Comparison of ENCODE assay signal across 8 mouse cellular contexts in the genomic region with DNA sequence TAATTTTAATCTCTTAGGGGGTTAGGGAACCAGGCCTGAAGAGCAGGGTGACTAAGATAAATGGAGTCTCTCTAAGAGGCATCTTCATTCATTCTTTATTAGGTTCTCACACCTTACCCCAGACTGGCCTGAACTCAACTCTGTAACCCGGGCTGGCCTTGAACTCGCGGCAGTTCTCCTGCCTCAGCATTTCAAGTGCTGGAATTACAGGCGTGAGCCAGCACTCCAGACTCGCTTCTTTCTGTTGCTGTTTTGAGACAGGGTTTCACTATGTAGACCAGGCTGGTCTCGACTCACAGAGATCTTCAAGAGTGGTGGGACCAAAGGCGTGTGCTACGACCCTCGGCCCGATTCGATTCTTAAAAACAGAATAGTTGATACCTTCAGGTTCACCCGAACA. TPM values are rescaled to one million over a fixed set of nuclear protein-coding genes. Genes with fewer than 3 reads are reported as not detected.
A peak's percentile ranks its signal among the peaks of the same experiment; 100 is the strongest.
DNase-seq lines count a peak whose midpoint lies in the region; ATAC-seq and TF ChIP-seq lines count a peak whose summit lies in the region.
"Had no signal": no experiment of that assay in that cellular context is flagged by ENCODE, and none has a peak within 500 bp of the region (broad histone marks: within the 10 kb centered on the region; RNA-seq: fewer than 3 reads in every experiment).

No protein-coding gene starts in this region.

- ATAC-seq in heart, postnatal 0 days (ENCODE audit: insufficient read depth, low read depth): no peak
- peak; percentile 10; the same call in 1 of the 2 replicates for ATAC-seq in neural tube, embryonic 12.5 days (ENCODE audit: low FRiP score, low read depth)

- WGBS in heart, postnatal 0 days: 19% methylated on average over 12 of the region's 12 CpGs
- 7% methylated on average over 12 of the region's 12 CpGs for WGBS in liver, adult 2 months
- 24% methylated on average over 12 of the region's 12 CpGs for WGBS in neural tube, embryonic 12.5 days

- TF ChIP-seq POLR2A in liver, adult 2 months (IDR thresholded peaks at IDR 0.05; ENCODE audit: extremely low read depth, insufficient read depth, low read length): no peak

- 0 out of 2 replicates have a peak, but pooled peaks cover 6% of the 10 kb centered on the region for H3K27me3 ChIP-seq in heart, postnatal 0 days (ENCODE audit: control insufficient read depth, insufficient read depth, low read length)
- no peaks in the 10 kb centered on the region for H3K27me3 ChIP-seq in liver, adult 2 months (ENCODE audit: control insufficient read depth, insufficient read depth, low read length)
- 0 out of 2 replicates have a peak, but pooled peaks cover 5% of the 10 kb centered on the region for H3K27me3 ChIP-seq in neural tube, embryonic 12.5 days (replicated peaks)

- H3K4me1 ChIP-seq in heart, postnatal 0 days (ENCODE audit: control insufficient read depth, insufficient read depth): peaks cover 8% of the 10 kb centered on the region
- H3K4me1 ChIP-seq in liver, adult 2 months (ENCODE audit: control insufficient read depth, insufficient read depth, low read length): peaks cover 13% of the 10 kb centered on the region
- peaks cover 17% of the 10 kb centered on the region for H3K4me1 ChIP-seq in neural tube, embryonic 12.5 days

- peaks cover 3% of the 10 kb centered on the region; the same call in 1 of the 2 replicates for H3K79me2 ChIP-seq in liver, adult 2 months (ENCODE audit: control insufficient read depth, insufficient read depth, low read length)

- intact Hi-C loops in left cerebral cortex, postnatal 25 days (cut with DNase I): no loop called here

- H3K9me3 ChIP-seq in heart, postnatal 0 days (replicated peaks; ENCODE audit: control insufficient read depth, low read length): no peaks in the 10 kb centered on the region
- no peaks in the 10 kb centered on the region for H3K9me3 ChIP-seq in neural tube, embryonic 12.5 days

- TF ChIP-seq EP300 in heart, postnatal 0 days (IDR thresholded peaks at IDR 0.05; ENCODE audit: low read depth): no peak

- peak overlapping the region; percentile 82 for H3K9ac ChIP-seq in heart, postnatal 0 days (replicated peaks; ENCODE audit: low read depth, low read length)
- H3K9ac ChIP-seq in liver, adult 2 months (ENCODE audit: low read depth, low read length): peak overlapping the region; percentile 85
- peak overlapping the region; percentile 75 for H3K9ac ChIP-seq in neural tube, embryonic 12.5 days

- no peak for TF ChIP-seq CTCF in heart, postnatal 0 days (IDR thresholded peaks at IDR 0.05; ENCODE audit: low read depth)
- no peak for TF ChIP-seq CTCF in liver, adult 2 months (IDR thresholded peaks at IDR 0.05; ENCODE audit: low read depth, low read length)

- H3K4me2 ChIP-seq in heart, postnatal 0 days (ENCODE audit: low read depth, low read length): peak overlapping the region; percentile 73
- peak overlapping the region; percentile 77 for H3K4me2 ChIP-seq in neural tube, embryonic 12.5 days (replicated peaks)

- H3K27ac ChIP-seq in heart, postnatal 0 days (ENCODE audit: low read depth): peak overlapping the region; percentile 83
- peak overlapping the region; percentile 94 for H3K27ac ChIP-seq in liver, adult 2 months (replicated peaks; ENCODE audit: insufficient read depth, low read depth, low read length)
- H3K27ac ChIP-seq in neural tube, embryonic 12.5 days: peak overlapping the region; percentile 67; the same call in 1 of the 2 replicates

- H3K36me3 ChIP-seq in heart, postnatal 0 days (replicated peaks; ENCODE audit: control insufficient read depth, insufficient read depth, low read length): peaks cover 24% of the 10 kb centered on the region
- H3K36me3 ChIP-seq in liver, adult 2 months (ENCODE audit: control insufficient read depth, insufficient read depth, low read length): peaks cover 16% of the 10 kb centered on the region
- peaks cover 26% of the 10 kb centered on the region for H3K36me3 ChIP-seq in neural tube, embryonic 12.5 days

- DNase-seq in spleen, postnatal 4 days (ENCODE audit: low spot score in 2 of 2): peak; percentile 58 to 76
- DNase-seq in spleen, postnatal 36 days (ENCODE audit: low spot score in 2 of 2): no peak
- DNase-seq in cerebellum, postnatal 10 days: peak; percentile 56 to 57
- DNase-seq in heart, postnatal 0 days (ENCODE audit: low spot score): no peak
- DNase-seq in liver, adult 2 months (ENCODE audit: extremely low read depth, low read depth, low spot score): peak; percentile 54
- DNase-seq in left cerebral cortex, postnatal 25 days (ENCODE audit: low spot score in 2 of 2): no peak

- H3K4me3 ChIP-seq in heart, postnatal 0 days (ENCODE audit: low read depth, low read length): peak overlapping the region; percentile 97
- H3K4me3 ChIP-seq in liver, adult 2 months (ENCODE audit: insufficient read depth, low read depth, low read length): peak overlapping the region; percentile 83
- H3K4me3 ChIP-seq in neural tube, embryonic 12.5 days: peak overlapping the region; percentile 71

RNA-seq across cellular contexts. Expression of a gene that starts 1.3 kb away (rescaled TPM):
- 35.1 and 38.9 TPM in 2 replicates for total RNA-seq in heart, postnatal 0 days (2014; rRNA removed; ENCODE audit: low replicate concordance)
- 22.3 and 25.6 TPM in 2 replicates for polyA plus RNA-seq in heart, postnatal 0 days (2015; fragmentation: Nextera tagmentation; extraction: Ambion mirVana)
- total RNA-seq in liver, adult 2 months (2014; rRNA removed): 60.1 and 60.5 TPM in 2 replicates
- 56.6 and 56.9 TPM in 2 replicates for polyA plus RNA-seq in liver, adult 2 months (2012; rRNA removed)
- polyA plus RNA-seq in neural tube, embryonic 12.5 days (2016; fragmentation: Nextera tagmentation; extraction: Ambion mirVana): 80.1 and 83.8 TPM in 2 replicates
- 10 to 100 TPM; 94.3 to 95.5 TPM for total RNA-seq in left cerebral cortex, postnatal 25 days (2021)

RNA-seq across cellular contexts. Expression of a gene that starts 2.7 kb away (rescaled TPM):
- total RNA-seq in heart, postnatal 0 days (2014; rRNA removed; ENCODE audit: low replicate concordance): 9.3 and 10.2 TPM in 2 replicates
- 2.8 and 3.6 TPM in 2 replicates for polyA plus RNA-seq in heart, postnatal 0 days (2015; fragmentation: Nextera tagmentation; extraction: Ambion mirVana)
- total RNA-seq in liver, adult 2 months (2014; rRNA removed): 5.8 and 7.1 TPM in 2 replicates
- 3.3 and 3.4 TPM in 2 replicates for polyA plus RNA-seq in liver, adult 2 months (2012; rRNA removed)
- polyA plus RNA-seq in neural tube, embryonic 12.5 days (2016; fragmentation: Nextera tagmentation; extraction: Ambion mirVana): 7.5 and 7.9 TPM in 2 replicates
- 10 to 100 TPM; 24.4 to 27.4 TPM for total RNA-seq in left cerebral cortex, postnatal 25 days (2021)

RNA-seq across cellular contexts. Expression of a gene that starts 21.9 kb away (rescaled TPM):
- total RNA-seq in heart, postnatal 0 days (2014; rRNA removed; ENCODE audit: low replicate concordance): 7.1 and 17.0 TPM in 2 replicates
- 0.38 and 2.0 TPM in 2 replicates for polyA plus RNA-seq in heart, postnatal 0 days (2015; fragmentation: Nextera tagmentation; extraction: Ambion mirVana)
- not detected in 2 replicates for total RNA-seq in liver, adult 2 months (2014; rRNA removed)
- polyA plus RNA-seq in liver, adult 2 months (2012; rRNA removed): not detected in 2 replicates
- polyA plus RNA-seq in neural tube, embryonic 12.5 days (2016; fragmentation: Nextera tagmentation; extraction: Ambion mirVana): 0.30 and 6.2 TPM in 2 replicates
- total RNA-seq in left cerebral cortex, postnatal 25 days (2021): not detected
- polyA plus RNA-seq: frontal cortex, adult 2 months had no signal

RNA-seq across cellular contexts. Expression of a gene that starts 36.7 kb away (rescaled TPM):
- 19.8 and 28.4 TPM in 2 replicates for total RNA-seq in heart, postnatal 0 days (2014; rRNA removed; ENCODE audit: low replicate concordance)
- polyA plus RNA-seq in heart, postnatal 0 days (2015; fragmentation: Nextera tagmentation; extraction: Ambion mirVana): 5.6 and 6.0 TPM in 2 replicates
- 10.2 and 15.1 TPM in 2 replicates for total RNA-seq in liver, adult 2 months (2014; rRNA removed)
- polyA plus RNA-seq in liver, adult 2 months (2012; rRNA removed): 11.8 and 12.0 TPM in 2 replicates
- polyA plus RNA-seq in neural tube, embryonic 12.5 days (2016; fragmentation: Nextera tagmentation; extraction: Ambion mirVana): 14.5 and 16.7 TPM in 2 replicates
- total RNA-seq in left cerebral cortex, postnatal 25 days (2021): 10 to 100 TPM; 30.9 to 31.1 TPM

RNA-seq across cellular contexts. Expression of a gene that starts 58.0 kb away (rescaled TPM):
- total RNA-seq in heart, postnatal 0 days (2014; rRNA removed; ENCODE audit: low replicate concordance): not detected in 2 replicates
- polyA plus RNA-seq in heart, postnatal 0 days (2015; fragmentation: Nextera tagmentation; extraction: Ambion mirVana): 0.05 and 0.10 TPM in 2 replicates
- not detected in 2 replicates for total RNA-seq in liver, adult 2 months (2014; rRNA removed)
- not detected in 2 replicates for polyA plus RNA-seq in liver, adult 2 months (2012; rRNA removed)
- polyA plus RNA-seq in neural tube, embryonic 12.5 days (2016; fragmentation: Nextera tagmentation; extraction: Ambion mirVana): 1.2 and 2.2 TPM in 2 replicates
- total RNA-seq in left cerebral cortex, postnatal 25 days (2021): 1 to 10 TPM; 2.7 TPM

Comparison
In these comparisons a context has a peak if more than half of its experiments do, and no peak if none do; other contexts are left out.
1. DNase-seq: peak in spleen, postnatal 4 days (2 of 2), cerebellum, postnatal 10 days (2 of 2) and liver, adult 2 months (single experiment); none in spleen, postnatal 36 days (0 of 2), heart, postnatal 0 days (single experiment) and left cerebral cortex, postnatal 25 days (0 of 2).
2. Peak in every context shown above with its lines, with median percentiles within 50 percentile points of each other: H3K27ac ChIP-seq, H3K4me3 ChIP-seq and H3K9ac ChIP-seq.